Mouse (Mus musculus): Measurements from ENCODE around the gene Fgfr2. TPM values are rescaled to one million over a fixed set of nuclear protein-coding genes. Genes with fewer than 3 reads are reported as not detected.

The Fgfr2 gene
- polyA plus RNA-seq, 1 experiment from 2014 or later, result 123 TPM

- 82% methylated on average over 5 of the region's 5 CpGs for WGBS
- no peak overlapping the region for H3K27ac ChIP-seq
- H3K36me3 ChIP-seq, result no peaks in the 10 kb centered on the region
- H3K9me3 ChIP-seq, result no peaks in the 10 kb centered on the region
- no peaks in the 10 kb centered on the region; the same call in 1 of the 2 replicates for H3K27me3 ChIP-seq
- no peak overlapping the region for H3K9ac ChIP-seq
- no peak overlapping the region for H3K4me2 ChIP-seq (replicated peaks)
- no peak for ATAC-seq (ENCODE audit: low FRiP score, low read depth)
- no peak overlapping the region for H3K4me3 ChIP-seq
- no peaks in the 10 kb centered on the region for H3K4me1 ChIP-seq
These were observed 1296.3 kb downstream of the Fgfr2 start for GRCm38 (mm10) chr7:131826811-131827210.

- no peak for ATAC-seq (ENCODE audit: low FRiP score, low read depth)
- Histone ChIP-seq H3K27me3 (0 out of 2 replicates have a peak, but pooled peaks cover 3% of the 10 kb centered on the region), H3K9me3 (no peaks in the 10 kb centered on the region), H3K4me1 (peaks cover 4% of the 10 kb centered on the region; the same call in 1 of the 2 replicates), H3K4me3 (no peak overlapping the region), H3K4me2 (replicated peaks) (no peak overlapping the region), H3K9ac (no peak overlapping the region), H3K27ac (no peak overlapping the region), H3K36me3 (no peaks in the 10 kb centered on the region)
- 80% methylated on average over 6 of the region's 6 CpGs for WGBS
These were observed 1305.2 kb downstream of the Fgfr2 start for GRCm38 (mm10) chr7:131817976-131818375.

- Histone ChIP-seq H3K4me1 (peaks cover 4% of the 10 kb centered on the region; the same call in 1 of the 2 replicates), H3K36me3 (no peaks in the 10 kb centered on the region), H3K9ac (no peak overlapping the region), H3K9me3 (no peaks in the 10 kb centered on the region), H3K27me3 (0 out of 2 replicates have a peak, but pooled peaks cover 3% of the 10 kb centered on the region), H3K4me3 (no peak overlapping the region), H3K4me2 (replicated peaks) (no peak overlapping the region), H3K27ac (no peak overlapping the region)
- ATAC-seq (ENCODE audit: low FRiP score, low read depth), result no peak
- 74% methylated on average over 2 of the region's 2 CpGs for whole genome bisulfite sequencing
These were observed 1306.5 kb downstream of the Fgfr2 start for GRCm38 (mm10) chr7:131816641-131817040.

GRCm38 (mm10) chr7:131812116-131812515 lies 1311.0 kb downstream of the Fgfr2 start:
- Histone ChIP-seq H3K4me2 (replicated peaks) (no peak overlapping the region), H3K9ac (no peak overlapping the region), H3K27me3 (0 out of 2 replicates have a peak, but pooled peaks cover 1% of the 10 kb centered on the region), H3K36me3 (no peaks in the 10 kb centered on the region), H3K9me3 (no peaks in the 10 kb centered on the region), H3K4me3 (no peak overlapping the region), H3K27ac (no peak overlapping the region), H3K4me1 (no peaks in the 10 kb centered on the region)
- WGBS, result 87% methylated on average over 6 of the region's 6 CpGs
- ATAC-seq (ENCODE audit: low FRiP score, low read depth), result no peak

GRCm38 (mm10) chr7:131810916-131811315 lies 1312.2 kb downstream of the Fgfr2 start:
- no peaks in the 10 kb centered on the region for H3K36me3 ChIP-seq
- no peak overlapping the region for H3K4me2 ChIP-seq (replicated peaks)
- 0 out of 2 replicates have a peak, but pooled peaks cover 2% of the 10 kb centered on the region for H3K27me3 ChIP-seq
- H3K9ac ChIP-seq, result no peak overlapping the region
- 58% methylated on average over 4 of the region's 4 CpGs for WGBS
- H3K27ac ChIP-seq, result no peak overlapping the region
- H3K4me1 ChIP-seq, result no peaks in the 10 kb centered on the region
- H3K9me3 ChIP-seq, result no peaks in the 10 kb centered on the region
- no peak for ATAC-seq (ENCODE audit: low FRiP score, low read depth)
- no peak overlapping the region for H3K4me3 ChIP-seq

GRCm38 (mm10) chr7:131809584-131810181 lies 1313.5 kb downstream of the Fgfr2 start:
- Histone ChIP-seq H3K36me3 (no peaks in the 10 kb centered on the region), H3K4me1 (no peaks in the 10 kb centered on the region), H3K27me3 (0 out of 2 replicates have a peak, but pooled peaks cover 2% of the 10 kb centered on the region), H3K4me3 (no peak overlapping the region), H3K9me3 (no peaks in the 10 kb centered on the region), H3K4me2 (replicated peaks) (no peak overlapping the region), H3K27ac (no peak overlapping the region), H3K9ac (no peak overlapping the region)
- ATAC-seq (ENCODE audit: low FRiP score, low read depth), result no peak
- 38% methylated on average over 5 of the region's 5 CpGs for WGBS

- Histone ChIP-seq H3K36me3 (no peaks in the 10 kb centered on the region), H3K4me1 (no peaks in the 10 kb centered on the region), H3K9me3 (no peaks in the 10 kb centered on the region), H3K4me3 (no peak overlapping the region), H3K4me2 (replicated peaks) (no peak overlapping the region), H3K27me3 (peaks cover 16% of the 10 kb centered on the region), H3K9ac (no peak overlapping the region), H3K27ac (no peak overlapping the region)
- no peak for ATAC-seq (ENCODE audit: low FRiP score, low read depth)
- 12% methylated on average over 2 of the region's 2 CpGs for whole genome bisulfite sequencing
These were observed 1315.9 kb downstream of the Fgfr2 start for GRCm38 (mm10) chr7:131807257-131807656.

- ATAC-seq (ENCODE audit: low FRiP score, low read depth), result no peak
- no peak overlapping the region for H3K27ac ChIP-seq
- H3K4me3 ChIP-seq, result no peak overlapping the region
- H3K9me3 ChIP-seq, result no peaks in the 10 kb centered on the region
- H3K9ac ChIP-seq, result no peak overlapping the region
- 78% methylated on average over 9 of the region's 9 CpGs for WGBS
- H3K27me3 ChIP-seq, result peaks cover 31% of the 10 kb centered on the region
- H3K4me2 ChIP-seq (replicated peaks), result no peak overlapping the region
- peaks cover 6% of the 10 kb centered on the region for H3K4me1 ChIP-seq
- no peaks in the 10 kb centered on the region for H3K36me3 ChIP-seq
These were observed 1317.5 kb downstream of the Fgfr2 start for GRCm38 (mm10) chr7:131805525-131806202.

GRCm38 (mm10) chr7:131800416-131801045 lies 1322.6 kb downstream of the Fgfr2 start:
- Histone ChIP-seq H3K4me2 (replicated peaks) (no peak overlapping the region; the same call in 1 of the 2 replicates), H3K9ac (no peak overlapping the region), H3K9me3 (no peaks in the 10 kb centered on the region), H3K27ac (no peak overlapping the region), H3K27me3 (peaks cover 46% of the 10 kb centered on the region), H3K4me3 (no peak overlapping the region), H3K4me1 (peaks cover 6% of the 10 kb centered on the region), H3K36me3 (no peaks in the 10 kb centered on the region)
- 17% methylated on average over 6 of the region's 6 CpGs for WGBS
- no peak for ATAC-seq (ENCODE audit: low FRiP score, low read depth)

- Histone ChIP-seq H3K4me3 (no peak overlapping the region), H3K27me3 (peaks cover 34% of the 10 kb centered on the region), H3K4me2 (replicated peaks) (no peak overlapping the region), H3K9me3 (no peaks in the 10 kb centered on the region), H3K27ac (no peak overlapping the region), H3K9ac (no peak overlapping the region), H3K4me1 (peaks cover 6% of the 10 kb centered on the region), H3K36me3 (no peaks in the 10 kb centered on the region)
- 10% methylated on average over 6 of the region's 6 CpGs for WGBS
- ATAC-seq (ENCODE audit: low FRiP score, low read depth), result no peak
These were observed 1326.0 kb downstream of the Fgfr2 start for GRCm38 (mm10) chr7:131797161-131797560.

- Histone ChIP-seq H3K9ac (no peak overlapping the region), H3K4me2 (replicated peaks) (no peak overlapping the region), H3K27me3 (0 out of 2 replicates have a peak, but pooled peaks cover 9% of the 10 kb centered on the region), H3K9me3 (no peaks in the 10 kb centered on the region), H3K4me3 (no peak overlapping the region), H3K4me1 (no peaks in the 10 kb centered on the region), H3K36me3 (no peaks in the 10 kb centered on the region), H3K27ac (no peak overlapping the region)
- no peak for ATAC-seq (ENCODE audit: low FRiP score, low read depth)
- WGBS, result 63% methylated on average over 10 of the region's 10 CpGs
These were observed 1334.4 kb downstream of the Fgfr2 start for GRCm38 (mm10) chr7:131788595-131789206.

- no peak overlapping the region for H3K9ac ChIP-seq
- H3K9me3 ChIP-seq, result no peaks in the 10 kb centered on the region
- no peaks in the 10 kb centered on the region for H3K4me1 ChIP-seq
- H3K4me2 ChIP-seq (replicated peaks), result no peak overlapping the region
- no peak overlapping the region for H3K27ac ChIP-seq
- 87% methylated on average over 3 of the region's 3 CpGs for WGBS
- H3K27me3 ChIP-seq, result 0 out of 2 replicates have a peak, but pooled peaks cover 2% of the 10 kb centered on the region
- no peaks in the 10 kb centered on the region for H3K36me3 ChIP-seq
- no peak overlapping the region for H3K4me3 ChIP-seq
- ATAC-seq (ENCODE audit: low FRiP score, low read depth), result no peak
These were observed 1337.4 kb downstream of the Fgfr2 start for GRCm38 (mm10) chr7:131785721-131786120.
